Mouse (Mus musculus): ENCODE results near the gene Atp13a1.

Atp13a1 gene

DNA sequence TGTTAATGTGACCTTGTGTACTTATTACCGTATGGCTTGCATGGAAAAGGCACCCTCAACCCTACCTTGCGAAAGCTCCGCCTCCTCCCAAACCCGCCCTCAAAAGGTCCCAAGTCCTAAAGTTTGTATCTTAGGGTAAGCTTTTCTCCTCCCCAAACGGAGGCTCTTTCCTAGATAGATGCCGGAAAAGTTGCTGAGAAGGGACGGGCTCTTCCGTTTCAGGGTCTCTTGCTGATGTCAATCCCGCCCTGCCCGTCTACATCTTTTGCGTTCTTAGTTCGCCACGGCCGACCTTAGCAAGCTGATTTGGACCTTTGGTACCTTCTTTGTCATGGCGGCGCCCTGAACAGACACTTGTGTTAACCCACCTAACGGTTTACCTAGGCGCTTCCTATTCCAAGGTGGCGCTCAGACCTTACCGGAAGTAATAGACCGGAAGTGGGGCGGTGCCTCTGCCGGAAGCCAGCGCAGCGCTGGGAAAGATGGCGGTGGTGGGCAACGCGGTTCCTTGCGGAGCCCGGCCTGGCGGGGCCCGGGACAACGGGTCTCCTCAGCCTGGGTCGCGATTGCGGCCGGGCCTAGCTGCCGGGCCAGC, at the start of gene Atp13a1, which contains the start of gene Zfp866:
Atp13a1 (plus strand) TSS at position 391 of the 595 bp plus-strand sequence.
Zfp866 (minus strand) TSS at position 406 of the 595 bp plus-strand sequence.
- peak; percentile 89 for DNase-seq

DNA sequence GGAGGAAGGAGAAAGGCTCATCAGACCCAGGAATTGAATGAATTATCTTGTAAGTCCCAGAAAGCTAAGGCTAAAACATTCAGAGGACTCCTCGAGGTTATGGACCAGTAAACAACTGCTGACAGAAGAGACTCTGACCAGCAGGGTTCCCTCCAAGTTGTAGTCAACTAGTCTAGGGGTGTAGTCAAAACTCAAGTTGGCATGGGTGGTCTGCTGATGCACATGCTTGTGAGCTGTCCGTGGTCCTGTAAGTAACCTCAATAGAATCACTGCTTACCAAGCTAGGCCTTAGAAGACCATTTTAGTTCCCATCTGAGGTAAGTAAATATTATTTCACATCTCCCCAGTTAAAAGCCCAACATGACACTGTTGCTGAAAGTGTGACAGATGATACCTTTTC, 49.7 kb upstream of the Atp13a1 start:
- no peak for DNase-seq

GRCm38 (mm10) chr8:69749544-69750454, 41.2 kb upstream of the Atp13a1 start, which contains the start of gene Zfp963:
Zfp963 (minus strand) TSS chr8:69749970.
- peak; percentile 96 for DNase-seq

GRCm38 (mm10) chr8:69752437-69752836, 38.5 kb upstream of the Atp13a1 start:
- DNase-seq: no peak

- no peak for DNase-seq
These were observed 32.6 kb upstream of the Atp13a1 start for GRCm38 (mm10) chr8:69758316-69758715.

DNA sequence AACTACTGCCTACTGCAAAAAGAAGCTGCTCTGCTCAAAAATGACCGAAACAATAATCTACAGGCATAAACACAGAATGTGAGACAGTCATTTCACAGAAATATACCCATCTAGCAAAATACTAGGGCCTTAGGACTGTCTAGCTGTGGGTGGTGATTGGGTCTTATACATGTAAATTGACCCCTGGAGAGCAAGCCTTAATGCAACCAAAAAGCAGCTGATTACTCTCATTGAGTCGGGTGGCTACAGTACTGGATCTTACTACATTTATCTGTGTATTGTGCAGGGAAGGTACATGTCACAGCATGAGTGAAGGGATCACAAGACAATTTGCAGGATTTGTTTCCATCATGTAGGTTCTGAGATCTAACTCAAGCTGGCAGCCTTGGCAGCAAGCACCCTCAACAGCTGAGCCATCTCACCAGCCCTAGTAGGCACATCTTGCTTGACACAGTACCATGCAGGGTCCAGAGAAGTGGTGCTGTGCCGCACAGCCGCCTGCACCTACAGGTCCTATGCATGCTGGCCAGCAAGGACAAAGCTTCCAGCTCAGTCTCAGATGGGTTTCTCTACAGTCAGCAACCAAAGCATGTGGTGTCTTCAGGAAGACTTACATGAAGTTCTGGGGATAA, 29.0 kb upstream of the Atp13a1 start:
- no peak for DNase-seq

- no peak for DNase-seq
These were observed 19.7 kb upstream of the Atp13a1 start for GRCm38 (mm10) chr8:69771221-69771620.

GRCm38 (mm10) chr8:69772106-69772505, 18.9 kb upstream of the Atp13a1 start:
- DNase-seq: no peak

DNA sequence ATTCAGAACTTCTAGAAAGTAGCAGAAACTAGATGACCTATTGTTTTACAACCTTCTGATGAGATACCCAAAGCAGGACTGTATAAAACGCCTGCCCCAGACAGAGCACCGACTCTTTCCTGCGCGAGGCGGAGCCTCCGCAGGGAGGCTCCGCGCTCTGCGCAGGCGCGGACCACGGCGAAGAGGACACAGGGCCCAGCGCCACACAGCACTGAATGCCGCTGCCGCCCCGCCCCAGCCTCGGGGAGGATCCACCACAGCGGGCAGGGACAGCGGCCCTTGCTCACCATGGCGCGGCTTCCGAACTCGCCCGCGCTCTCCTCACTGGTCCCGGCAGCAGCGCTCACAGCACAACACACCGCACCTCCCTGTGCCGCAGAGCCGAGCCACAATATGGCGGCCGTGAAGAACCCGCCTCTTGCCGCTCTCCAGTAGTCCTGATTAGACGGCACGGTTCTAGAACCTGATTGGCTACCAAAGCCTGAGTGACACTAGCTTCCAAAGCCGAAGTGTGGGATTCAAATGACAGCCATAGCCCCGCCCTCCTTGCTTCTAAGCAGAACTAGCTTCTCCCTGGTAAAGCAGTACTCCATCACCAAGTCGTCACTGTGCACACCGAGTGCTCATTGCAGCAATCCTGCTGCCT, 16.3 kb upstream of the Atp13a1 start, which contains the start of gene Gm20422:
Gm20422 (minus strand) TSS at position 384 of the 646 bp plus-strand sequence.
- DNase-seq: peak; percentile 89

GRCm38 (mm10) chr8:69775149-69775534, 15.8 kb upstream of the Atp13a1 start:
- DNase-seq: no peak

DNA sequence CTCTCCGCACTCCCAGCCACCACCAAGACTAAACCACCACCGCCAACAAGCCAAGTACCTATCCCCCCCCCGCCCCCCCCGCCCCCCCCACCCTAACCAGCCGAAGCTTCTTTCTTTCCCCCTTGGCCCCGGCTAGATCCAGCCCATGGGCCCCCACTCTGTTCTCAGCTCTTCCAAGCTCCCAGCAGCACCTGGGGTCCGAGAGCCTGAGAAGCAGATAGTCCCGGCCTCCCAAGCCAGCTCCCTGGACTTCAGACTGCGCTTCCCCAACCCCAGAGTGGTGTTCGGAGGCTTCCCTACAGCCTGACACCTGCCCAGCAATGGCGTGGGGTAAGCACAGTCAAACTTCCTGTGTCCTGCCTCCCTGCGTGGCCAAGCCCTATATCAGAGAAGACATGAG, 13.9 kb upstream of the Atp13a1 start:
- DNase-seq: no peak

DNA sequence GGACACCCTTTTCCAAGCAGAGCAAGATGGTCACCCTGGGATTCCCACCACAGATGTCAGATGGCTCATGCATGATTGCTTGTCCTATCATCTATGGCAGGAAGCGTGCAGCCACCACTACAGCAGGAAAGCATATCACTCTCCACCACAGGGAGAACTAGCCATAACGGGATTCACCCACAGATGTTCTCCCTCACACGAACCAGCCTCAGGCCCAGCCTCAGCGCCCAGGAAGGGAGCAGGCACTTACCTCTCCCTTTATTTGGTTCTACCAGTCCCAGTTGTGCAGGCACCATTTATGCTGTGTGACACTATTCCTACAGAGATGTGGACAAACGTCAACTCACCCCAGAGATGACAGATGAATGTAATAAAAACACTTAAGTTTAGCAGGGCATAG, 1.9 kb upstream of the Atp13a1 start:
- no peak for DNase-seq

GRCm38 (mm10) chr8:69789731-69790130, 1.2 kb upstream of the Atp13a1 start:
- no peak for DNase-seq

DNA sequence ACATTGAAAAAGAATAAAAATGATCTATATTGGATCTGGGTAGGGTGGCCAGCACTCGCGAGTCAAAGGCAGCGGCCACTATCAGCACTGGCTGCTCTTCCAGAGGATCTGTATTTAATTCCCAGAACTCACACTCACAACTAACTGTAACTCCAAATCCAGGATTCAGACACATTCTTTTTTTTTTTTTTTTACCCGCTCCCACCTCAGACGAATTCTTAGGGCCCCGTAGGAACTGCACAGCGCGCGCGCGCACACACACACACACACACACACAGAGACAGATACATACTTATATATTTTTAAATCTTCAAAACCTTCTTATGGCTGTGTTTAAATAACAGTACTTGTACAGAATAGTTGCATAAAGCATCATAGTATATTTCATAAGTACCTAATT, 599 bp upstream of the Atp13a1 start:
- DNase-seq: no peak

DNA sequence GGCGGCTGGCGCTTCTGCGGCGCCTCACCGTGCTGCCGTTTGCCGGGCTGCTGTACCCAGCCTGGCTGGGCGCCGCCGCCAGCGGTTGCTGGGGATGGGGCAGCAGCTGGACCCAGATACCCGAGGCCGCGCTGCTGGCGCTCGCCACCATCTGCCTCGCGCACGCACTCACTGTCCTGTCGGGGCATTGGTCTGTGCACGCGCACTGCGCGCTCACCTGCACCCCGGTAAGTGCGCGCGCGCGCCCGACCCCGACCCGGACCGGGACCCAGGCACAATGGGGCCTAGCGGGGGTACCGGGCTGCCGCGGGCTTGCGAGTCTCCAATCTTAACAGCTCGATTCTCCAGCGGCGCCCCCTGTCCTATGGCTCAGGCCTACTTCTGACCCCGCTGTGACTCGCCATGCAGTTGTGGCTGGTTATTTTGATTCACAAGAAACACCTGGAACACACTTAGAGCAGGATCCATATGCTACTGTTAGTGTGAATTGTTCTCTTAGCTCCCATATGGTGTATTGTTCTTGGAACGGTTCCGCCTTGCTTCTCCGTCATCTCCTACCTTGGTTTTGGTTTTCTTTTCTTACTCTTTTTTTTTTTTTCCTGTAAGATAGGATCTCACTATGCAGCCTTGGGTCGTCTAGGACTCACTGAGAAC, 579 bp downstream of the Atp13a1 start:
- DNase-seq: no peak

- peak; percentile 1 for DNase-seq
These were observed 2.7 kb downstream of the Atp13a1 start for GRCm38 (mm10) chr8:69793666-69794065.

DNA sequence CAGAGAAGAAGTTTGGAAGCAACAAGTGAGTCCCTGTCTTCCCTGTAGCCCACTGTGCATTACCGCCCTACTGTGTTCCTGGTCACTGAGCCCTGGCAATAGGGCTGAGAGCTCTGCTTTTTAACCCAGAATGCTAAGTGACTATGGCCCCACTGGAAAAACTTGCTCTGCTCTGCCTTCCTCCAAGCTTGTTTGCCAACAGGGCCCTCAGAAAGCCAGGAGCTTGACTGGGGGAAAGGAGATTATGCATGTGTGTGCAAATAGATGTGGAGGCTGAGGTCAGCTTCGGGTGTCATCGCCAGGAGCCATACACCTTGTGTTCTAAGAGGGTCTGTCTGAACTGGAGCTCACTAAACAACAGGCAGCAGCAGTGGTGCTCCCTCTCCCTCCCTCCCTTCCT, 3.1 kb downstream of the Atp13a1 start:
- peak; percentile 1 for DNase-seq

DNA sequence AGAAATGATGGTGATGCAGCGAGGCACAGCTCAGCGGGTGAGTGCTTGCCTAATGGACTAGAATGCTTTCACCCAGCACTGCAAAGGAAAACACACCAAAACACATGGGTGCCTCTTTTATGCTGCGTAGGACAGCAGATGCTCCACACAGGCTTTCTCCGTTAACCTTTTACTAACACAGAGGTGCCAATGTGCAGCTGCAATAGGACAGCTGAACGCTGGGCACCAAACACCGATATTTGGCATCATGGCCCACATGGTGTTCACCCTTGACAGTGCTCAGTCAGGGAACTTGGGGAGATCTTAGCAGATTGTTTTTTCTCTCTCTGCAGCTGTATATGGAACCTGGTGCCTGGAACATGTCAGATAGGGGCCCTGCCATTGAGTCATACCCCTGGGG, 3.9 kb downstream of the Atp13a1 start:
- no peak for DNase-seq

GRCm38 (mm10) chr8:69796721-69797345, 5.9 kb downstream of the Atp13a1 start:
- no peak for DNase-seq

- no peak for DNase-seq
These were observed 6.7 kb downstream of the Atp13a1 start for GRCm38 (mm10) chr8:69797661-69798060.

GRCm38 (mm10) chr8:69799261-69799660, 8.3 kb downstream of the Atp13a1 start:
- DNase-seq: no peak

GRCm38 (mm10) chr8:69799946-69800345, 9.0 kb downstream of the Atp13a1 start:
- DNase-seq: peak; percentile 1

Data from right cerebral cortex, postnatal 25 days (tissue).